Mouse (Mus musculus): Measurements from ENCODE around the gene Acer1.

DNA sequence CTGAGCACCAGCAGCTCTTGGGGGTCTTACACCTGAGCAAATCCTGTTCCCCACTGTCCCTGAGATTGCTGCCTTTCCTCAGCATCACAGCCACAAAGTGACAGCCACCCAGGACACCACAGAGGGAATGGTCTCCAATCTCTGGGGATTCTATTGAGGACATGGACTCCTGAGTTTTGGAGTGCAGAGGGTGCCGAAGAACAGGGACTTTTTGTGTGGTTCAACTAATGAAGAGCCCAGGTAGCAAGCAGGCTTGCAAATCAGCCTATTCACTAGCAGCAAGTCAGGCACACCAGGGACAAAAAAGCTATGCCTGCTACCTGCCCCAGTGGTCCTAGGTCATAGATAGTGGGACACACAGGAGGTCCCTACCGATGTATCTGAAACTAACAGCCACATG lies 48.5 kb downstream of the Acer1 start:
- no peak for TF ChIP-seq CTCF (IDR thresholded peaks at IDR 0.05; ENCODE audit: control insufficient read depth, insufficient read depth, low read length)
- TF ChIP-seq POLR2A (IDR thresholded peaks at IDR 0.05; ENCODE audit: borderline replicate concordance, control insufficient read depth, low read depth, low read length): no peak
